Mouse (Mus musculus): ENCODE results near the gene Gtf3c5. TPM values are rescaled to one million over a fixed set of nuclear protein-coding genes. Genes with fewer than 3 reads are reported as not detected.

The Gtf3c5 gene
- total and polyA plus RNA-seq, 3 experiments = 22.5 to 50.2 TPM; not detected in 1

DNA sequence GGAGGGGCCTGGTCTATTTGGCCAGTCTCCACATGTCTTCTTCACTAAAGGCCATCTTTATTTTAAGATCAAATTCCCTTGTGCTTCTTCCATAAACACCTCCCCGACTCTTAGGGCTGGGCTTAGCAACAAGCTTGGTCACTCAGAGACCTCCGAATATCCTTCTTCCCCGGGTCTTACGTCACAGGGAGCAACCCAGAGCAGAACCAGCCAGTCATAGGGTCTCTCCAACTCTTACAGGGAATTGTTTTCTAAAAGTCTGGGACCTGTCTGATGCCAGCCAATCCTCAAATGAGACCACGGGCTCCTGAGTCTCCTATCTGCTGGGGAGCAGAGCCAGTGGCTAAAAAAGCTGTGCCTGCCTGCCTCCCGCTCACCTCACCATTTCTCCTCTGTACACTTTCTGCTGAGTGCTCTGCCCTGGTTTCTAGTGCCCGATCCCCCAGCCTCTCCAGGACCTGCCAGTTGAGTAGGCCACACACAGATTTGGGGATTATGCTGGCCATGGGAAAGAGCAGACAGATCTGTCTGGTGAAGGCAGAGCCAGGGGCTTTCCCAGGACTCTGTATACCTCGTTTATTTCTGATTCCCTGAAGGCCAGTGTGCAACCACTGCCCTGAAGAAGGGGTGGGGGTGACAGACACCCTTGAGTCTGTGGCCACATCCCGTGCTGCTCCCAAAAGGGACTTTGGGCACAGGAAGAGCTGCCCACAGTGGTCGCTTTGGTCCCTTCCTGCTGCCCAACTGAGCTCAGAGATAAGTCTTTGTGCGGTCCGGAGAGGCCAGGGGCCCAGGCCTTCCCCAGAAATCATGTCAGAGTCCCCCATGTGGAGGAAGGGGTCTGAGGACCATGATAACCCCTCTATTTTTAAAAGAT lies 15.4 kb upstream of the Gtf3c5 start (continued):
- TF ChIP-seq SMC3 (IDR thresholded peaks at IDR 0.05; ENCODE audit: low read depth, low read length) (no peak), NRF1 (IDR thresholded peaks at IDR 0.05; ENCODE audit: insufficient read depth, low read depth, low read length, poor library complexity, severe bottlenecking) (no peak), POLR2A (IDR thresholded peaks at IDR 0.05; ENCODE audit: control insufficient read depth in 1 of 2, insufficient read depth in 1 of 2, low read depth in 1 of 2, low read length in 2 of 2, poor library complexity in 1 of 2) (peak in 1 of 2 experiments; percentile 55; a peak in 2 of 4 replicates)

DNA sequence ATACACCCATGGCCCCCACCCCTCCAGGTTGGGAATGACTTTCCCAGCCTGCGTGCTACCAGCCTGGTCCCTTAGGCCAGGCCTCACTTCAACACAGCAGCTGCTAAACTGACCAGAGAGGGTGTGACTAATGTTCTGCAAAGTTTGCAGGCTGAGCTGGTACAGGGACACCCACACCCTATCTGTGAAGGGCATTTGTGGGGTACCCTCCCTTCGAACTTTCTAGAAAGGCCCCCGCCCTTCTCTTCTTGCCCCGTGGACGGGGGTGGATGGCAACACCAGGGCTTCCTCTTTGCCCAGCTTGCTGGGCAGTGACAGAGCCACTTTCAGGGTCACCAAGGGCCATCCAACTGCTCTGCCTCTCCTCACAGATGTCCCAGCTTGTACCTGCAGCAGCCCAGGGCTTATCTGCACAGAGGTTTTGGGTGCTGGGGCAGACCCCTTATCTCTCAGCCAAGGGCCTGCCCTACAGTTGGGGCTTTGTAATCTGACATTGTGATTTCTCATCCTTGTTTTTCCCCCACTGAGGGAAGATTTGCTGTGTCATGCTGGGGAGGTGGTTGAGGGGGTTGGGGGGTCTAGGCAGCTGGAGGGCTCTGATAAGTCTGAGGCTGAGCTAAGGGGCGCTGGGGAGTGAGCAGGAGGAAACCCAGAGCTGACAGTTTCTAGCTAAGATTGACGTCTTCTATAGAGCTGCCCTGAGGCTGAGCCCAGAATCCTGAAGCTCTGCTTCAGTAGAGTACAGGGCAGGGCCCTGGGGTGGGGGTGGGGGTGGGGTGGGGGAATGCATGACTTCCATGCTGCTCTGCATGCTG lies 14.4 kb upstream of the Gtf3c5 start:
- TF ChIP-seq NELFE (IDR thresholded peaks at IDR 0.05; ENCODE audit: low read depth, low read length) (no peak), USF1 (IDR thresholded peaks at IDR 0.05; ENCODE audit: low read depth, low read length) (no peak), CHD2 (IDR thresholded peaks at IDR 0.05; ENCODE audit: low read length) (peak; percentile 81), SMC3 (IDR thresholded peaks at IDR 0.05; ENCODE audit: low read depth, low read length) (no peak), ZNF384 (IDR thresholded peaks at IDR 0.05; ENCODE audit: low read depth, low read length) (no peak), MYC (IDR thresholded peaks at IDR 0.05; ENCODE audit: low read depth, low read length) (peak; percentile 14; the same call in 1 of the 2 replicates), ZMIZ1 (IDR thresholded peaks at IDR 0.05; ENCODE audit: low read depth, low read length) (peak; percentile 69; the same call in 1 of the 2 replicates), EP300 (IDR thresholded peaks at IDR 0.05; ENCODE audit: low read depth in 1 of 2, low read length in 2 of 2) (peak; percentile 99 to 100), TCF12 (IDR thresholded peaks at IDR 0.05; ENCODE audit: low read depth, low read length) (peak; percentile 99), UBTF (IDR thresholded peaks at IDR 0.05; ENCODE audit: borderline replicate concordance, insufficient read depth, low read depth, low read length) (no peak), SIN3A (IDR thresholded peaks at IDR 0.05; ENCODE audit: low read length) (peak; percentile 99), KAT2A (conservative IDR thresholded peaks at IDR 0.05; ENCODE audit: low read depth, low read length) (0 out of 2 replicates have a peak, but pooled peaks have one; percentile 48), TAL1 (IDR thresholded peaks at IDR 0.05; ENCODE audit: low read length) (peak; percentile 97), CHD1 (IDR thresholded peaks at IDR 0.05; ENCODE audit: low read depth, low read length) (no peak), ETS1 (IDR thresholded peaks at IDR 0.05; ENCODE audit: low read depth, low read length) (peak; percentile 100), MYB (IDR thresholded peaks at IDR 0.05; ENCODE audit: low read depth, low read length) (peak; percentile 99), ELF1 (IDR thresholded peaks at IDR 0.05; ENCODE audit: low read depth, low read length) (peak; percentile 37; the same call in 1 of the 2 replicates), MAFK (IDR thresholded peaks at IDR 0.05; ENCODE audit: borderline replicate concordance, low read depth, low read length) (peak; percentile 98), JUND (IDR thresholded peaks at IDR 0.05; ENCODE audit: low read depth, low read length) (peak; percentile 91), TBP (IDR thresholded peaks at IDR 0.05; ENCODE audit: low read depth, low read length) (peak; percentile 88), POLR2AphosphoS2 (IDR thresholded peaks at IDR 0.05; ENCODE audit: low read length) (peak; percentile 35), MXI1 (IDR thresholded peaks at IDR 0.05; ENCODE audit: low read depth, low read length) (peak; percentile 53; the same call in 1 of the 2 replicates), RCOR1 (IDR thresholded peaks at IDR 0.05; ENCODE audit: low read depth, low read length) (peak; percentile 99), MAZ (IDR thresholded peaks at IDR 0.05; ENCODE audit: low read depth, low read length) (peak; percentile 99), MAX (IDR thresholded peaks at IDR 0.05; ENCODE audit: low read length) (peak; percentile 59; the same call in 1 of the 2 replicates), GABPA (IDR thresholded peaks at IDR 0.05; ENCODE audit: low read depth, low read length) (peak; percentile 100), GATA1 (IDR thresholded peaks at IDR 0.05; ENCODE audit: low read depth, low read length) (peak; percentile 99), BHLHE40 (IDR thresholded peaks at IDR 0.05; ENCODE audit: borderline replicate concordance, low read depth, low read length) (peak; percentile 81), MEF2A (IDR thresholded peaks at IDR 0.05; ENCODE audit: extremely low read depth, insufficient replicate concordance, low read depth, low read length, poor library complexity, severe bottlenecking) (0 out of 2 replicates have a peak, but pooled peaks have one; percentile 2)
- H3K79me2 ChIP-seq (ENCODE audit: control insufficient read depth, insufficient read depth, low read length, poor library complexity) = peaks cover 2% of the 10 kb centered on the region; the same call in 1 of the 2 replicates
- H3K27ac ChIP-seq (ENCODE audit: control insufficient read depth, low read depth, low read length) = peak overlapping the region; percentile 100
- H3K4me3 ChIP-seq (ENCODE audit: control insufficient read depth in 1 of 2, insufficient read depth in 1 of 2, low read depth in 2 of 2, low read length in 2 of 2) = 0 out of 4 replicates have a peak overlapping the region, but pooled peaks of 1 of the 2 experiments have one; percentile 1
- no peaks in the 10 kb centered on the region for H3K9me3 ChIP-seq (replicated peaks; ENCODE audit: insufficient read depth, low read length)
- peak; percentile 99 for DNase-seq (ENCODE audit: low read depth, low spot score)
- H3K36me3 ChIP-seq (ENCODE audit: control insufficient read depth in 1 of 2, insufficient read depth in 2 of 2, low read length in 2 of 2) = peaks cover 0 to 62% of the 10 kb centered on the region in 2 experiments; a peak in 2 of 4 replicates
- H3K9ac ChIP-seq (ENCODE audit: control insufficient read depth, low read depth, low read length, poor library complexity, severe bottlenecking) = peak overlapping the region; percentile 84
- H3K27me3 ChIP-seq (ENCODE audit: control insufficient read depth in 1 of 2, insufficient read depth in 2 of 2, low read length in 2 of 2) = no peaks in the 10 kb centered on the region
- H3K4me1 ChIP-seq (ENCODE audit: control insufficient read depth in 1 of 2, insufficient read depth in 2 of 2, low read length in 2 of 2) = peaks cover 37 to 66% of the 10 kb centered on the region in 2 experiments

Measured in MEL (cell line).